Mouse (Mus musculus): Measurements from ENCODE around the gene Psme1.

Gene Psme1

GRCm38 (mm10) chr14:55571760-55572159 is 6.2 kb upstream of the Psme1 start:
- no peak for DNase-seq (ENCODE audit: low spot score)

- DNase-seq (ENCODE audit: low spot score) = no peak
These were observed 2.6 kb upstream of the Psme1 start, which contains the start of gene Fitm1 for GRCm38 (mm10) chr14:55575302-55575701. TSS of gene Fitm1 (plus strand) at chr14:55575617.

- DNase-seq (ENCODE audit: low spot score) = no peak
These were observed 2.2 kb upstream of the Psme1 start for GRCm38 (mm10) chr14:55575711-55576110.

- peak; percentile 70 for DNase-seq (ENCODE audit: low spot score)
These were observed 1.5 kb upstream of the Psme1 start for GRCm38 (mm10) chr14:55576376-55576775.

- peak; percentile 84 for DNase-seq (ENCODE audit: low spot score)
These were observed 846 bp downstream of the Psme1 start for GRCm38 (mm10) chr14:55578668-55579269.

- DNase-seq (ENCODE audit: low spot score) = no peak
These were observed 1.9 kb downstream of the Psme1 start for GRCm38 (mm10) chr14:55579511-55580496.

GRCm38 (mm10) chr14:55580731-55581130 is 2.8 kb downstream of the Psme1 start:
- no peak for DNase-seq (ENCODE audit: low spot score)

GRCm38 (mm10) chr14:55581981-55582681 is 4.2 kb downstream of the Psme1 start:
- DNase-seq (ENCODE audit: low spot score) = no peak

GRCm38 (mm10) chr14:55584303-55584701 is 6.4 kb downstream of the Psme1 start:
- no peak for DNase-seq (ENCODE audit: low spot score)

GRCm38 (mm10) chr14:55584702-55585565 is 7.0 kb downstream of the Psme1 start, which contains the start of gene Emc9:
TSS of gene Emc9 (minus strand) at chr14:55585302.
- peak; percentile 83 for DNase-seq (ENCODE audit: low spot score)

- DNase-seq (ENCODE audit: low spot score) = no peak
These were observed 7.6 kb downstream of the Psme1 start for GRCm38 (mm10) chr14:55585566-55585960.

- DNase-seq (ENCODE audit: low spot score) = no peak
These were observed 8.2 kb downstream of the Psme1 start for GRCm38 (mm10) chr14:55586149-55586548.

GRCm38 (mm10) chr14:55589271-55589670 is 11.3 kb downstream of the Psme1 start:
- no peak for DNase-seq (ENCODE audit: low spot score)

GRCm38 (mm10) chr14:55589771-55590448 is 12.0 kb downstream of the Psme1 start:
- DNase-seq (ENCODE audit: low spot score) = no peak

- DNase-seq (ENCODE audit: low spot score) = peak; percentile 92
These were observed 12.9 kb downstream of the Psme1 start, which contains the start of gene Psme2 for GRCm38 (mm10) chr14:55590748-55591330. TSS of gene Psme2 (minus strand) at chr14:55591113.

GRCm38 (mm10) chr14:55591331-55591891 is 13.5 kb downstream of the Psme1 start, which contains the start of gene Rnf31:
TSS of gene Rnf31 (plus strand) at chr14:55591708.
- peak; percentile 91 for DNase-seq (ENCODE audit: low spot score)

GRCm38 (mm10) chr14:55592226-55592625 is 14.3 kb downstream of the Psme1 start:
- DNase-seq (ENCODE audit: low spot score) = no peak

- no peak for DNase-seq (ENCODE audit: low spot score)
These were observed 18.2 kb downstream of the Psme1 start for GRCm38 (mm10) chr14:55596036-55596690.
